In the genomic region with DNA sequence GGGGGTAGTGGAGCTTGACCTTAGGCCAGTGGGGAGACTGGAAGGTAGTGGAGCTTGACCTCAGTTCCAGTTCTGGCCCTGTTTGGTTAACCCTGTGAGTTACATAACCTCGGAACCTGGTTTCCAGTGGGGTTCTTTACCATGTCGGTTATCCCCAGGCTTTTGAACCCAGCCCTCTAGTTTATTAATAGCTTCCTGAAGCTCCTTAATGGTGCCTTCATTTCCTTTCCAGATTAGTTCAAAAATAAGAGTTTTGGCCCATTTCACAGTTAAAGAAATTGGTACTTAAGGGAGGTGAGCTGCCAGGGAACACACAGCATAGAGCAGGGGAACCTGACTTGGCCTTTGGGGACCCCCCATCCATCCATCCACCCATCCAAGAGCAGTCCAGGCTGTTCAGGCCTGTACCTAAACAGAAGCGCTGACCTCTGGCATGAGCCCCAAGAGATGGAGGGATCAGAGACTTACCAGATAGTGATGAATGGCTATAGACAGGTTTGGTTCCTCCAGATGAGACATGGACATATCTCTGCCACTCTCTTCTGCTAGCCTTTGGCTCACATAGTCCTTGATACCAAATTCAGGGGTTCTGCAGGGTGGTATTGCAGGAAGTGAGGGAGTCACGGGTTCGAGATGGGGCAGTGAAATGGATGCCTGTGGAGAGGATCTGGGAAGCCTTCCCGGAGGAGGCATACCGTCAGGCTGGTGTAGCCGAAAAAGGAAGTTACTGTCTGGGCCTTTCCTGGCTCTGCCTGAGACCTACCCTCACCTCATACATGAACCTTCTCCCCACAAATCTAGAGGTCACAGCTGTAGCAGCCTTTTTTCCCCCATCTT, we compare ENCODE assay signal across 9 mouse cellular contexts. TPM values are rescaled to one million over a fixed set of nuclear protein-coding genes. Genes with fewer than 3 reads are reported as not detected.
A peak's percentile ranks its signal among the peaks of the same experiment; 100 is the strongest.
DNase-seq lines count a peak whose midpoint lies in the region; ATAC-seq and TF ChIP-seq lines count a peak whose summit lies in the region.
"Had no signal": no experiment of that assay in that cellular context is flagged by ENCODE, and none has a peak within 500 bp of the region (broad histone marks: within the 10 kb centered on the region; RNA-seq: fewer than 3 reads in every experiment).

No protein-coding gene starts in this region.

- 48% methylated on average over 8 of the region's 8 CpGs for WGBS in neural tube, embryonic 12.5 days

- ATAC-seq in neural tube, embryonic 12.5 days (ENCODE audit: low FRiP score, low read depth) = no peak
- ATAC-seq in CD4-positive, CD25-positive, alpha-beta regulatory T cell, adult 4 months = no peak

- H3K9me3 ChIP-seq in neural tube, embryonic 12.5 days = no peaks in the 10 kb centered on the region

- no peak for DNase-seq in layer of hippocampus, adult 2 months (ENCODE audit: low spot score in 2 of 2)
- DNase-seq in layer of hippocampus, adult 11-12 months (ENCODE audit: low spot score) = no peak
- peak; percentile 37 for DNase-seq in induced T-regulatory cell, adult 2 months (ENCODE audit: low read depth)
- DNase-seq in frontal cortex, adult 2 months (ENCODE audit: extremely low spot score in 1 of 2, low spot score in 1 of 2) = no peak
- DNase-seq in adrenal gland, postnatal 14 days = no peak

- TF ChIP-seq POLR2A in cortical plate, adult 2 months (IDR thresholded peaks at IDR 0.05; ENCODE audit: extremely low read depth, insufficient read depth, low read length) = no peak

- H3K4me1 ChIP-seq in cortical plate, adult 2 months (ENCODE audit: control insufficient read depth, insufficient read depth, low read length) = peaks cover 6% of the 10 kb centered on the region
- peaks cover 25% of the 10 kb centered on the region for H3K4me1 ChIP-seq in neural tube, embryonic 12.5 days

- H3K36me3 ChIP-seq in neural tube, embryonic 12.5 days = peaks cover 19% of the 10 kb centered on the region

- H3K27me3 ChIP-seq in neural tube, embryonic 12.5 days (replicated peaks) = no peaks in the 10 kb centered on the region

- H3K4me2 ChIP-seq in neural tube, embryonic 12.5 days (replicated peaks) = peak overlapping the region; percentile 97

- peak overlapping the region; percentile 96 for H3K27ac ChIP-seq in layer of hippocampus, adult 2 months
- peak overlapping the region; percentile 76 for H3K27ac ChIP-seq in cortical plate, adult 2 months (ENCODE audit: insufficient read depth, low read length)
- no peak overlapping the region for H3K27ac ChIP-seq in neural tube, embryonic 12.5 days

- no peak for TF ChIP-seq CTCF in layer of hippocampus, adult 2 months (conservative IDR thresholded peaks at IDR 0.05)
- no peak for TF ChIP-seq CTCF in cortical plate, adult 2 months (IDR thresholded peaks at IDR 0.05; ENCODE audit: extremely low read depth, insufficient read depth, low read length)

- peak overlapping the region; percentile 80 for H3K4me3 ChIP-seq in layer of hippocampus, adult 2 months
- H3K4me3 ChIP-seq in cortical plate, adult 2 months (ENCODE audit: insufficient read depth, low read length) = peak overlapping the region; percentile 87
- H3K4me3 ChIP-seq in neural tube, embryonic 12.5 days = peak overlapping the region; percentile 74

- peak overlapping the region; percentile 87 for H3K9ac ChIP-seq in neural tube, embryonic 12.5 days

RNA-seq across cellular contexts. Expression of gene Pdxp, which starts 1.3 kb away (rescaled TPM):
- 100 to 1,000 TPM; 162 to 172 TPM for total RNA-seq in layer of hippocampus, adult 2 months (2021)
- 226 and 238 TPM in 2 replicates for polyA plus RNA-seq in cortical plate, adult 2 months (2012; rRNA removed)
- polyA plus RNA-seq in neural tube, embryonic 12.5 days (2016; fragmentation: Nextera tagmentation; extraction: Ambion mirVana) = 44.6 and 47.1 TPM in 2 replicates
- polyA plus RNA-seq in frontal cortex, adult 2 months (2012; rRNA removed) = 219 and 227 TPM in 2 replicates
- 1 to 10 TPM; 2.3 to 2.7 TPM for polyA plus RNA-seq in CD4-positive, CD25-positive, alpha-beta regulatory T cell, adult 4 months (2017; shearing (Covaris generic))
- 4.4 and 6.2 TPM in 2 replicates for total RNA-seq in adrenal gland, postnatal 14 days (2021)

RNA-seq across cellular contexts. Expression of gene Lgals1, which starts 11.5 kb away (rescaled TPM):
- total RNA-seq in layer of hippocampus, adult 2 months (2021) = 10 to 100 TPM; 18.9 to 20.2 TPM
- 42.9 and 44.4 TPM in 2 replicates for polyA plus RNA-seq in cortical plate, adult 2 months (2012; rRNA removed)
- 327 and 328 TPM in 2 replicates for polyA plus RNA-seq in neural tube, embryonic 12.5 days (2016; fragmentation: Nextera tagmentation; extraction: Ambion mirVana)
- polyA plus RNA-seq in frontal cortex, adult 2 months (2012; rRNA removed) = 48.2 and 56.0 TPM in 2 replicates
- polyA plus RNA-seq in CD4-positive, CD25-positive, alpha-beta regulatory T cell, adult 4 months (2017; shearing (Covaris generic)) = 100 to 1,000 TPM; 366 to 481 TPM
- 554 and 561 TPM in 2 replicates for total RNA-seq in adrenal gland, postnatal 14 days (2021)

RNA-seq across cellular contexts. Expression of gene Sh3bp1, which starts 15.5 kb away (rescaled TPM):
- 10 to 100 TPM; 27.7 to 41.8 TPM for total RNA-seq in layer of hippocampus, adult 2 months (2021)
- 39.5 and 42.2 TPM in 2 replicates for polyA plus RNA-seq in cortical plate, adult 2 months (2012; rRNA removed)
- 9.6 and 10.0 TPM in 2 replicates for polyA plus RNA-seq in neural tube, embryonic 12.5 days (2016; fragmentation: Nextera tagmentation; extraction: Ambion mirVana)
- polyA plus RNA-seq in frontal cortex, adult 2 months (2012; rRNA removed) = 27.2 and 29.0 TPM in 2 replicates
- polyA plus RNA-seq in CD4-positive, CD25-positive, alpha-beta regulatory T cell, adult 4 months (2017; shearing (Covaris generic)) = 10 to 100 TPM; 49.5 to 59.0 TPM
- total RNA-seq in adrenal gland, postnatal 14 days (2021) = 6.6 and 15.2 TPM in 2 replicates

RNA-seq across cellular contexts. Expression of gene Gm49510, which starts 15.6 kb away (rescaled TPM):
- under 1 TPM in 1 of 2 experiments, not detected in 1; 0.27 TPM for total RNA-seq in layer of hippocampus, adult 2 months (2021)
- polyA plus RNA-seq in cortical plate, adult 2 months (2012; rRNA removed) = 0.08 and 0.09 TPM in 2 replicates
- 0.28 and 0.32 TPM in 2 replicates for polyA plus RNA-seq in neural tube, embryonic 12.5 days (2016; fragmentation: Nextera tagmentation; extraction: Ambion mirVana)
- 0.24 TPM in 1 of 2 replicates, not detected in the other for polyA plus RNA-seq in frontal cortex, adult 2 months (2012; rRNA removed)
- polyA plus RNA-seq in CD4-positive, CD25-positive, alpha-beta regulatory T cell, adult 4 months (2017; shearing (Covaris generic)) = not detected
- not detected in 2 replicates for total RNA-seq in adrenal gland, postnatal 14 days (2021)
- total RNA-seq: heart, postnatal 10 days had no signal

RNA-seq across cellular contexts. Expression of gene Nol12, which starts 19.7 kb away (rescaled TPM):
- 10 to 100 TPM; 41.4 to 41.8 TPM for total RNA-seq in layer of hippocampus, adult 2 months (2021)
- 38.9 and 39.5 TPM in 2 replicates for polyA plus RNA-seq in cortical plate, adult 2 months (2012; rRNA removed)
- polyA plus RNA-seq in neural tube, embryonic 12.5 days (2016; fragmentation: Nextera tagmentation; extraction: Ambion mirVana) = 58.4 and 62.4 TPM in 2 replicates
- 35.8 and 37.4 TPM in 2 replicates for polyA plus RNA-seq in frontal cortex, adult 2 months (2012; rRNA removed)
- polyA plus RNA-seq in CD4-positive, CD25-positive, alpha-beta regulatory T cell, adult 4 months (2017; shearing (Covaris generic)) = 10 to 100 TPM; 45.5 to 46.5 TPM
- total RNA-seq in adrenal gland, postnatal 14 days (2021) = 37.0 and 44.4 TPM in 2 replicates

Comparison
In these comparisons a context has a peak if more than half of its experiments do, and no peak if none do; other contexts are left out.
1. RNA of gene Pdxp, which starts 1.3 kb away (polyA plus RNA-seq): 226 to 238 TPM in cortical plate, adult 2 months, 219 to 227 TPM in frontal cortex, adult 2 months and 44.6 to 47.1 TPM in neural tube, embryonic 12.5 days; 2.3 to 2.7 TPM in CD4-positive, CD25-positive, alpha-beta regulatory T cell, adult 4 months; every median in the first group is over 10 times any median in the second.
2. Peak in every context shown above with its lines, with median percentiles within 50 percentile points of each other: H3K4me3 ChIP-seq.